ENCODE assay signal across 8 mouse cellular contexts in the genomic region with DNA sequence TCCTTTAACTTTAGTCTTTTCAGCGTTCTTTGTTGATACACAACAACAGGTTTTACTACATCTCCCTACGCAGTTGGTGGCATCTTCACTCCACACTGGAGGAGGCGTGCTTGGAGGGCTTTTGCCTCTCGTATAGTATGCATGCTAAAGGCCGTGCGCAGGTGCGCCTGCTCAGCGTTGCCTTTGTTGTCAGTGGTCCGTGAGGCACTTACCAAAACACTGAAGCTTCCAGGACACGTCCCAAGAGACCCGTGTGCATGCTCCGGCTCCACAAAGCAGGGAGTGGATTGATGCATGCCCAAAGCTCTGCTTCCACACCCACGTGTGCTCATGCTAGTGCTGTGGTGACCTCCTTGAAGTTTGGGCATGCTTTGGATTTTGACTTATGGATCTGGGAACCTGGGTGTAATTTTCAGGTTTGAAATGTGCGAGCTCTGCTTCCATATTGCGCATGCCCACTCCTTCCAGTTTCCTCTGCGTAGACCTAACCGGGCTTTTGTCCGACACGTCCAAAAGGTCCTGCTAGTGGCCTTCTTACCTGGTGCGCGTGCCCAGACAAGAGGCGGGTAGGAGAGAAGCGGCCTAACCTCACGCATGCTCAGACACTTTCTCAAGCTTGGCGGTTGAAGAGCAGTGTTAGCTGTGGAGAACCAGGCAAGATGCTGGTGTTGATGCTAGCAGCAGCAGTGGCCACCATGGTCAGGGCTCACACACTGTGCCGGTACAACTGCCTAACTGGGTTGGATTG. TPM values are rescaled to one million over a fixed set of nuclear protein-coding genes. Genes with fewer than 3 reads are reported as not detected.
A peak's percentile ranks its signal among the peaks of the same experiment; 100 is the strongest.
DNase-seq lines count a peak whose midpoint lies in the region; ATAC-seq and TF ChIP-seq lines count a peak whose summit lies in the region.

A gene (plus strand): TSS at position 614 of the 748 bp plus-strand sequence.

- peak within 1 kb of the TSS; percentile 9 for H3ac ChIP-seq in C2C12 (ENCODE audit: control insufficient read depth, insufficient read length, low read depth)

- H3K79me2 ChIP-seq in C2C12 (ENCODE audit: control insufficient read depth, insufficient read depth) = peaks cover 41% of the 10 kb centered on the region

- peaks cover 13% of the 10 kb centered on the region for H3K36me3 ChIP-seq in C2C12 (ENCODE audit: control insufficient read depth, insufficient read depth)
- no peaks in the 10 kb centered on the region; the same call in none of the 2 replicates for H3K36me3 ChIP-seq in embryonic facial prominence, embryonic 11.5 days (replicated peaks; ENCODE audit: control insufficient read depth, insufficient read depth, low read depth, low read length)
- H3K36me3 ChIP-seq in kidney, adult 2 months (ENCODE audit: control insufficient read depth, insufficient read depth, low read length) = no peaks in the 10 kb centered on the region

- ATAC-seq in embryonic facial prominence, embryonic 11.5 days (replicated peaks; ENCODE audit: insufficient number of reproducible peaks, low FRiP score, low TSS enrichment, low read depth) = peak; percentile 46

- peak within 1 kb of the TSS; percentile 59 for H3K27ac ChIP-seq in embryonic facial prominence, embryonic 11.5 days (replicated peaks; ENCODE audit: low read depth, low read length)
- H3K27ac ChIP-seq in kidney, adult 2 months (ENCODE audit: insufficient read depth, low read depth, low read length) = peak within 1 kb of the TSS; percentile 63; the same call in 1 of the 2 replicates

- TF ChIP-seq POLR2A in kidney, adult 2 months (IDR thresholded peaks at IDR 0.05; ENCODE audit: low read depth, low read length) = no peak

- 9% methylated on average over 26 of the region's 26 CpGs for WGBS in embryonic facial prominence, embryonic 11.5 days
- 9% methylated on average over 26 of the region's 26 CpGs for WGBS in kidney, adult 2 months

- H3K4me2 ChIP-seq in embryonic facial prominence, embryonic 11.5 days (ENCODE audit: low read depth, low read length) = peak within 1 kb of the TSS; percentile 76

- H3K79me3 ChIP-seq in C2C12 (ENCODE audit: low read depth) = peaks cover 31% of the 10 kb centered on the region

- TF ChIP-seq CTCF in C2C12 (IDR thresholded peaks at IDR 0.05; ENCODE audit: control insufficient read depth, insufficient read depth, insufficient read length) = no peak
- TF ChIP-seq CTCF in kidney, adult 2 months (conservative IDR thresholded peaks at IDR 0.05; ENCODE audit: insufficient read depth, insufficient read length, low read depth, low read length) = no peak

- DNase-seq in adrenal gland, postnatal 14 days = peak; percentile 45
- DNase-seq in adrenal gland, postnatal 4 days (ENCODE audit: low spot score in 2 of 2) = no peak
- DNase-seq in embryonic facial prominence, embryonic 11.5 days (ENCODE audit: low spot score) = peak; percentile 55
- peak; percentile 77 for DNase-seq in kidney, adult 2 months
- peak; percentile 24 for DNase-seq in lung, postnatal 10 days
- peak; percentile 59 for DNase-seq in urinary bladder, postnatal 14 days (ENCODE audit: low spot score)
- DNase-seq in right cerebral cortex, adult 18-20 months = no peak

- peak within 1 kb of the TSS; percentile 94 for H3K4me3 ChIP-seq in C2C12 (ENCODE audit: insufficient read depth, poor library complexity, severe bottlenecking)
- H3K4me3 ChIP-seq in embryonic facial prominence, embryonic 11.5 days (ENCODE audit: low read depth, low read length) = peak within 1 kb of the TSS; percentile 81
- H3K4me3 ChIP-seq in kidney, adult 2 months (ENCODE audit: insufficient read depth, low read depth, low read length) = peak within 1 kb of the TSS; percentile 57

- no peaks in the 10 kb centered on the region for H3K4me1 ChIP-seq in embryonic facial prominence, embryonic 11.5 days (ENCODE audit: control insufficient read depth, insufficient read depth, low read length)
- H3K4me1 ChIP-seq in kidney, adult 2 months (ENCODE audit: control insufficient read depth, insufficient read depth, low read length) = peaks cover 10% of the 10 kb centered on the region; the same call in 1 of the 2 replicates

- peak within 1 kb of the TSS; percentile 62 for H3K9ac ChIP-seq in embryonic facial prominence, embryonic 11.5 days (replicated peaks; ENCODE audit: low read length)

- no peaks in the 10 kb centered on the region for H3K27me3 ChIP-seq in C2C12 (ENCODE audit: control insufficient read depth, insufficient read depth, insufficient read length)
- H3K27me3 ChIP-seq in embryonic facial prominence, embryonic 11.5 days (ENCODE audit: control insufficient read depth, insufficient read depth, low read length) = no peaks in the 10 kb centered on the region
- no peaks in the 10 kb centered on the region for H3K27me3 ChIP-seq in kidney, adult 2 months (replicated peaks; ENCODE audit: control insufficient read depth, insufficient read depth, low read length)

- no peaks in the 10 kb centered on the region for H3K9me3 ChIP-seq in embryonic facial prominence, embryonic 11.5 days (replicated peaks; ENCODE audit: control insufficient read depth, low read length)

TF ChIP-seq in C2C12, 6 proteins besides CTCF, POLR2A, EP300 and RAD21:
- TF ChIP-seq CEBPB (IDR thresholded peaks at IDR 0.05; ENCODE audit: low read depth) (no peak), MYOG (IDR thresholded peaks at IDR 0.05; ENCODE audit: control insufficient read depth, extremely low read depth, insufficient read length) (no peak)

RNA-seq across cellular contexts. Expression of the gene that starts here (rescaled TPM):
- 1.8 and 2.0 TPM in 2 replicates for total RNA-seq in adrenal gland, postnatal 14 days (2021)
- total RNA-seq in adrenal gland, postnatal 4 days (2021) = 1 to 10 TPM; 2.4 to 2.7 TPM
- polyA plus RNA-seq in C2C12 (2012; fragmentation: generic; extraction: Trizol) = 0.07 TPM
- polyA plus RNA-seq in embryonic facial prominence, embryonic 11.5 days (2014; fragmentation: Nextera tagmentation; extraction: Ambion mirVana) = 0.70 and 0.71 TPM in 2 replicates
- polyA plus RNA-seq in kidney, adult 2 months (2012; rRNA removed) = 0.97 and 1.5 TPM in 2 replicates

Comparison
In these comparisons a context has a peak if more than half of its experiments do, and no peak if none do; other contexts are left out.
1. DNase-seq: peak in adrenal gland, postnatal 14 days (single experiment), kidney, adult 2 months (single experiment), lung, postnatal 10 days (single experiment) and urinary bladder, postnatal 14 days (single experiment); none in adrenal gland, postnatal 4 days (0 of 2) and right cerebral cortex, adult 18-20 months (single experiment).
2. Peak in DNase-seq, ATAC-seq, H3K4me3 ChIP-seq, H3K27ac ChIP-seq, H3K9ac ChIP-seq and H3K4me2 ChIP-seq in embryonic facial prominence, embryonic 11.5 days; RNA of the gene not detected or under 1 TPM.
3. Peak in every context shown above with its lines, with median percentiles within 50 percentile points of each other: H3K4me3 ChIP-seq.